Mouse (Mus musculus) lung, adult 2 months (tissue): ENCODE data around the gene Ficd.

Experiments used
- CTCF ChIP-seq: fragments of 200-500 bp; IDR thresholded peaks from 2 replicates; pipeline ENCODE4 v1.5.1; 2011; ENCODE audit warnings: mild to moderate bottlenecking, low read length, control low read depth; ENCODE audit not compliant: insufficient read depth
- POLR2A ChIP-seq: fragments of 200-500 bp; IDR thresholded peaks from 2 replicates; pipeline ENCODE4 v1.6.1; 2011; ENCODE audit warnings: low read depth, mild to moderate bottlenecking, control low read depth, low read length, borderline replicate concordance; ENCODE audit errors: extremely low read depth

DNA sequence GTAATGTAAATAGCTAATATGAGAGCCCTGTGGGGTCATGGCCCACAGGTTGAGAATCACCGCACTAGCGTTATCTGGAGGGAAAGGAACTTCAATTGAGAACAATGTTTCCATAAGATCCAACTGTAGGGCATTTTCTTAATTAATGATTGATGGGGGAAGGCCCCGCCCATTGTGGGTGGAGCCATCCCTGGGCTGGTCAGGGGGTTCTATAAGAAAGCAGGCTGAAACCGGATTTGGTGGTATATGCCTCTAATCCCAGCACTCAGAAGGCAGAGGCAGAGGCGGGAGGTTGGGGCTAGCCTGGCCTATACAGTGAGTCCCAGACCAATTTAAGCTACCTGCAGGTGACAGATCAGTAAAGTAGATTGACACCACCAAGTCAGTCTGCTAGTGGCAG, 1.2 kb upstream of the Ficd start:
- TF ChIP-seq CTCF (no peak), POLR2A (no peak)
